Mouse (Mus musculus): ENCODE measurements around the gene Tha1.
"Not testable (repeated sequence)": the region's sequence is repeated elsewhere in the genome, so short reads cannot be mapped to it uniquely, and the experiment has no call there.

Gene Tha1

DNA sequence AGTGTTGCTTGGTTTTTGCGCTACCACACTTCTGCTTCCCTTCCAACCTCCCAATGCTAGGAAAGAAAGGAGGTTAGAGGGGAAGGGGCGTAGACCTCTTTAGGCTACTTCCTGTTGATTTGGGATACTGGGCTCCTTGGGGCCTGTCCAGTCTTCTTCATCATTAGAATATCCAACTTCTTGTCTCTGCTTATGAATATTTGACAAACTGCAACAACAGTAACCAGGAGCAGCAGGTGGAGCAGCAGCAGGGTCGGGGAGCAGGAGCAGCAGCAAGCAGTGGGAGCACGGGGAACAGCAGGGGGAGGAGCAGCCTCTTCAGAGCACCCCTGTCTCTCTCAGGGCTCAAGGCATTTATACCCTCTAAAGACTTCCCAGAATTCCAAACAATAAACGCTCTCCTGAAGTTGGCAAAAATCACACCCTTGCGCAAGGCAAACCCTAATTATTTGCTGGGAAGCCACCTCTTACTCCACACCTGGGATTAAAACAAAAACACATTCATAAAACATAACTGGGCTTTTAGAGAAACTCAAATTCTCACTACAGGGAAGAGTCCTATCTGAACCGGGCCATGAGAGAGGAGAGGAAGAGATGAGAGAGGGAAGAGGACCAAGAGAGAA, 25.6 kb downstream of the Tha1 start:
- DNase-seq: no peak

DNA sequence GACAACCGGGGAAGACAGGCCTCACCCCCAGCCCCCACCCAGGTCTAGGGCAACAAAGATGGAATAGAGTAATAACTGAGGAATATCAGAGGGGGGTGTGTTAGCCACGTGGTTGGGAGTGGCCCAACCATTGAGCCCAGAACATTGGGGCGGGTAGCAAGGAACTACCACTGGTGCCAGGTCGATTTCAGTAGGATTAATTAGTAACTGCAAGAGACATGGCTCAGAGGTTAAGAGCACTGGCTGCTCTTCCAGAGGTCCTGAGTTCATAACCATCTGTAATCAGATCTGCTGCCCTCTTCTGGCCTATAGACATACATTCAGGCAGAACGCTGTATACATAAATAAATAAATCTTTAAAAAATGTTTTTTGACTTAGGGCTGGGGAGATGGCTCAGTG, 26.6 kb downstream of the Tha1 start:
- DNase-seq: peak; percentile 80 to 84

DNA sequence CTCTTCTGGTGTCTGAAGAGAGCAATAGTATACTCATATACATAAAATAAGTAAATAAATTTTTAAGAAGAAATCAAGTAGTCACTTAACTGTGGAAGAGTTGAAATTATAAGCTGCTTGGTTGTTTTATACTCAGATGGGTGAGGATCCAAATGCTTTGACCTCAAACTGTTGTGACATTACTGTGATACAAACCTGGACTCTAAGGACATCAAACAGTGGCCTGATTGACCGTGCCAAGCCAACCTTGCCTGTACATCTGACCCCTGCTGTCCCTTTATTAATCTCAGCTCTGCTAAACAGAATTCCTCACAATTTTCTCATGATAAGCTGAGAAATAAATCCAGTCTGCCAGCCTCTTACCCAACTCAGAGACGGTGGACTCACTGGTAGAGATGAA, 27.6 kb downstream of the Tha1 start:
- no peak for DNase-seq

DNA sequence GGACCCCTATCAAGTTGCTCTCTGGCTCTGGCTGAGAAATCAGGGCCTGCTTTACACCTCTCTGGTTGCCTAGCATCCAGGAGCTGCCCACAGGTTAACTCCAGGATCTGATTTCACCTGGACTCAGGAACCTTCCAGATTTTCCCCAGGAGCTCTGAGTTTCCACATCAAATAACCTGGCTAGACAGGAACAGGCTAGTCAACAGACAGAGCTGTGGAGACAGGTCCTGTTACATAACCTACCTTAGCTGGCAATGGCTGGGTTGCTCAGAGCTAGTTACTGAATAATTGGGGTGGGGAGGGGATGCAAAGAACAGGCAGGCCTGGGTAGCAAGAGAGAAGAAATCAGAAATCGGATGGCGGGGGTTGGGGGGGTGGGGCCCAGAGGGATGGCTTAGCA, 28.3 kb downstream of the Tha1 start:
- DNase-seq: peak; percentile 69 to 89

DNA sequence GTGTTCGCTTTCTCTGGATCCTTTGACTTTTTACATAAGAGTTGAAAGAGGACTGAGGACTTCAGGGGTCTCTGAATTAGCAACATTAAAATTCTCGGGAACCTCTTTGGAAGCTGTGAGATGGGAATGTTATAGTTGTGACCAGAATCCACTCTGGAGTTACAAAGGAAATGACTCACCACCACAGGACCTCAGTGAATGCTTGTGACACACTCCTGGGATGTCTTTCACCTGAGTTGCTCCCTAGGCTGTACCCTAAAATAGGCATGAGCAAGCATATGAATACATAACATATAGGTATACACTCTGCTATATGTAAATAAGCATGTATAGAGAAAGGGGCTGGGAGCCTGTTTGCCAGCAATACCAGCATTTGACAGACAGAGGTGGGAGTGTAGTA, 29.8 kb downstream of the Tha1 start:
- DNase-seq: no peak

DNA sequence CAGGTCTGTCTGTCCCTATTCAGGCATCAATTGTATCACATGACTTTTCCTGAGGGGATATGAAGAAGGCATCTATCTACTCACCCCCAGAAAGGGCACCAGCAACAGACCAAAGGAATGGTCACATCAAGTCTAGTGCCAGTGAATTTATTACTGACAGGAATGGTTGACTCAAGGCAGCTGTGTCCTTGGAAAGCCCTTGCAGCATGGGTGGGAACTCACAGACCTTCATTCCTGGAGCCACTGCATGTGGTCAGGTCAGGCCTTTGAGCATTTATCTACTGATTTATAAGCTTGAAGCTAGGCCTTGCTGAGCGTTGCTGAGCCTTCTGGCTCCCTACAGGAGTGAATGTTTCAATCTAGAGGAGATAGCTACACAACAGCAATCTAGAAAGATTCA, 32.4 kb downstream of the Tha1 start:
- DNase-seq: no peak

DNA sequence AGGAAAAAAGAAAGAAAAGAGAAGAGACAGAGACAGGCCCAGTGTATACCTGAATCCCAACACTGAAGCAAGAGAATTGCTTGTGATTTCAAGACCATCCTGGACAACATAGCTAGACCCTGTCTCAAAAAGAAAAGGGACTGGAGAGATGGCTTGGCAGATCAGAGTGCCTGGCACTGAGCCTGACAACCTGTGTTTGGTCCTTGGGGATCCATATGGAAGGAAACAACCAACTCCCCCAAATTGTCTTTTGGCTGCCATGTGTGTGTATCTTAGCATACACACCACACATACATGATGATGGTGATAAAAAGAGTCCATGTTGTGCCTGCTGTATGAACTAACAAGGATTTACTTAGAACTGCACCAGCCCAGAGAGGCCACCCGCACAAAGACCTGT, 34.3 kb downstream of the Tha1 start:
- no peak for DNase-seq

DNA sequence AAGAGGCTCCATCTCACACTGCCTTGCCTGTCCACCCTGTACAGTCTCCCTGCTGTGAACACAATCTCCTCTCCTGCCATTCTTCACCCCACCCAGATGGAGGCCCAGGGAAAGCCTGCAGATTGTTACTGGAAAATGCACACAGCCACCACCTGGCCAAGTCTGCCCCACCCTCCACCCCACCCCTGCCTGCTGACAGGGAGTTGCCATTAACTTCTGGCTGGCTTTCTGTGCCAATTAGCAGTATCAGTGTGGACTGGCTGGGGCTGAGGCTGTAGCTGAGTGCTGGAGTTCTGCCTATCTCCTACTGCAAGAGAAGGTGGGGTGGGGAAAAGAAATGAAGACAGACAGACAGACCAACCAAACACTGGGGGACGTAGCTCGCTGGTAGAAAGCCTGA, 34.7 kb downstream of the Tha1 start:
- DNase-seq: peak in 1 of 2 experiments; percentile 54

DNA sequence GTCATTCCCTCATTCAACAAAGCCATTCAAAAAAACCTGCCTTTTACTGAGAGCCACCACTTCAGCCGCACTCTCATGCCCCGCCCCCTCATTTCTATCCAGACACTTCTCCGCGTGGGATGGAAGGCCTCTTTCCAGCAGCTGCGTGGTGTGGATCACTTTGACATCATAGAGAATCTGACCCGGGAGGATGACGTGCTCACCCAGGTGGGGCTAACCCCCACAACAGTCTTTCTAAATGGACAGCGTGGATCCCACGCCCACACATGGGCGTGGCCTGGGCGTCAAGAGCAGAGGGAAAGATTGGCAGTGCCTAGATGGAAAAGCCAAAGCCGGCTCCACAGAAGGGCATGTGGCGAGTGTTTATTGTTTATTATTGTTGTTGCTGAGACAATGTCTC, 37.0 kb downstream of the Tha1 start:
- peak in 1 of 2 experiments; percentile 58 for DNase-seq

DNA sequence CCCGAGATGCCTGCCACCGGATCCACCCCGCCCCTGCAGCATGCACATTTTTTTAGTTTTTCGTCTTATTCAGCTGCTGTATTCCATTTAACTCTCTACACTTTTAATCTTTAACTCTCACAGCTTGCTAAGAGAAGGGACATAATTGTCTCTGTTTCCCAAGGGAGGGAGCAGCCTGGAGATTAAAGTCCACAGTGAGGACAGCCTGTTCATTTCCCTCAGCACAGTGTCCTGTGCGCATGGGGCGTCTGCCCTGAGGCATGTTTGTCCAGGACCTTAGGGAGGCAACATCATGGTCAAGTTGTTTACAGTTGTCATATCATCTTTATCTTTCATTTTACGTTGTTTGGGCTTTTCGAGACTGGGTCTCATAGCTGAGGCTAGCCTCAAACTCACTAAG, 39.2 kb downstream of the Tha1 start:
- peak; percentile 81 to 85 for DNase-seq

DNA sequence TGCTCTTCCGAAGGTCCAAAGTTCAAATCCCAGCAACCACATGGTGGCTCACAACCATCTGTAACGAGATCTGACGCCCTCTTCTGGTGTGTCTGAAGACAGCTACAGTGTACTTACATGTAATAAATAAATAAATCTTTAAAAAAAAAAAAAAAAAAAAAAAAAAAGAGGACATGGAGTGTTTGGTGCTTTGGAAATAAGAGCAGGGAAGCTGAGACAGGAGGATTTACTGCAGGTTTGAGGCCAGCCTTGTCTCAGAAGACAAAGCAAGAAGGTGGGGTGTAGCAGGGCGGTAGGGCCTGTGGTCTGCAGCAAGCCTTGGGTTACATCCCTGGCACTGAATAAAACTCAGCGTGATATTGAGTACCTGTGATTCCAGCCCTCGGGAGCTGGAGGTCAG, 39.8 kb downstream of the Tha1 start:
- not testable (repeated sequence) for DNase-seq

DNA sequence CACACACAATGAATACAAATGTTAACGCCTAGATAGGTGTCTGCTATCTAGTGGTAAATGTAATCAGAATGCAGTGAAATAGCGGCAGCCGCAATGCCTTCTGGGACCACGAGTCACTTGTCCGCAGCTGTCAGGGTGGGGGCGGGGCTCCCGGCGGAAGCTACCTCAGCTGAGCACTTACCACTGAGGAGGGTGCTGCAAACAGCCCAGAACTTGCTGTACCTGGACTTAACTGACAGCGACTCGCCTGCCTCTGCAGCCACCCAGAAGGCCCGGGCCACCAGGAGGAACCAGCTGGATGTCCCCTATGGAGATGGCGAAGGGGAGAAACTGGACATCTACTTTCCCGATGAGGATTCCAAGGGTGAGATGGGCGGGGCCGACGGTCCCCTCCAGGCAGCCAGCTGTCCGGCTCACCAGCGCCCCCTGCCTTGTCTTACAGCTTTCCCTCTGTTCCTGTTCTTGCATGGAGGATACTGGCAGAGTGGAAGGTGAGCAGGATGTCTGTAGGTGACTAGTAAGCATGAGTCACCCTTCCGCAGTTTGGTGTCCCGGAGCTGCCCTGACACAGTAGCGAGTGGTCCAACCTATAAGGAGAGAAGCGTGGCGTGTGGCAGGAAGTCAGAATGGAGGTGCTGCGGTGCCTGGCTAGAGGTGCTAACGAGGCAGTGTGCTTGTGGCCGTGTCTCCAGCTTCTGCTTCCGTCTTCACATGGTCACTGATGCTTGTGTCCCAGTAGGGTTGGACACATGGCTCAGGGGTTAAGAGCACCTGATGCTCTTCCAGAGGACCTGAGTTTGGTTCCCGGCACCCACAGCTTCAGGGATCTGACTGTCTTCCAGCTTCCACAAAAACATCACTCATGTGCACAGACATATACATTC, 41.0 kb downstream of the Tha1 start:
- peak; percentile 57 to 80 for DNase-seq

DNA sequence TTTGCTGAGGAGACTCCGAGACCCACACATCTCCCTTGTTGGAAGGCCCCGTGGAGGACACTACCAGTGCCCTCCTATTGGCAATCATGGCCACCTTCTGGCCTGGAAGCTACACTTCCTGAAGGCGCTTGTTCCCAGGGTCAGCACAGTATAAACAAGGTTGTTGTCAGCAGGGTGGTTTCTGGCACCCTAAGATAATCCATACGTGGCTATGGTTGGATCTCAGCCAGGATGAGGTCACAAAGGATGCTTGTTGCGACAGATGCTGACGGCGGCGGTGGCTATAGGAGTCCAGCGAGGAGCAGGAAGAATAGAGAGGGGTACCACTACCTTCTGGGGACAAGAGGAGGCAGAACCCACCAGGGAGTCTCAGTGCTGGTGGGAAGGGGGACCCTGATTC, 42.9 kb downstream of the Tha1 start:
- no peak for DNase-seq

DNA sequence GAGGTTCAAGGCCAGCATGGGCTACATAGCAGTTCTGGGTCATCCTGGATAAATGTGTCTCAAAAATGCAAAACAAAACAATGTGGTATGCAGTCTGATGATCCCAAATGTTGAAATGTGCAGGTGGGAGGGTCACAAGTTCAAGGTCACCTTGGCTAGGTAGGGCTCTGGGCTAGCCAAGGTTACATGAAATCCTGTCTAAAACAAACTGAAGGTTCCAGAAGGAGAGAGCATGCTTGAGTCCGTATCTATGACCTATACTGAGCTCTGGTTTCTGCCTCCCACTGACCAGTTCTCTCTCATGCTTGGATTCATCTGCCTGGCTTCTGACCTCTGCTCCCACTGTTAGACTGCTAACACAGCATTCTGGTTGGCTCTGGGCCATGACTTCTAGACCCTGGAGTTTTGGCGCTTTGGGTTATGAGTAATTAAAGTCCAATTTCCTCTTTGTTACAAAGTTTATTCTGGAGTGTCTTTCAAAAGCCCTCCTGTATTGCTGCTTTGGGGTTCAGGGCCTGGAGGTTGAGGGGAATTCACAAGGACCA, 43.5 kb downstream of the Tha1 start:
- DNase-seq: peak; percentile 92 to 94

DNA sequence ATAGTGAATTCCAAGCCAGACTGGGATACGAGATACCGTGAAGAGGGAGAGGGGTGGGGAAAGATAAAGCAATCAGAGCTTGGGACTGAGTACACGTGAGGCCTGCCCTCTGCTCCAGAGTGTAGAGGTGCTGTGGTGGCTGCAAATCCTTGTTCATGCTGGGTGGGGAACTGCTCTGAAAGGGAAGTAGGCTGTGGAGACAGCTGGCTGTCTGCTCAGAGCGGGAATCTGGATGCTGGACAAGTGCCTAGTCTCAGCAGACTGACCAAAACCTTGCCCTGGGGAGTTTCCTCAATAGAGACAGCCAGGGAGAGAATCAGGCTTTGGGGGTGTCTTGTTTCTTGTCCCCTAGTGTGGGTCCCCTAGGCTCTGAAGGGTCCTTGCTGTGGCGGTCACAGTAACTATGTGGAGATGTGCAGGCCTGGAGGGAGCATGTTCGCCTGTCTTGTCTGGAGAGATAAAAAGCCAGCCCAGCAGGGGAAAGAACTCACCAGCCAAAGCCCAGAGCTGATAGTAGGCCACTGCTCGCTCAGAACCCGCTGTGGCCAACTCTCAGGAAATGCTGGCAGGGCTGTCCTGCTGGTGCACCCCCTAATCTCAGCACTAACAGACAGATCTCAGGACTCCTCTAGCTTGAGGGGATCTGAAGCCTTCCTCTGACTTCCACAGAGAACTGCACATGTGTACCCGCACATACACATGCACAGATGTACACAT, 44.2 kb downstream of the Tha1 start:
- DNase-seq: peak in 1 of 2 experiments; percentile 64

DNA sequence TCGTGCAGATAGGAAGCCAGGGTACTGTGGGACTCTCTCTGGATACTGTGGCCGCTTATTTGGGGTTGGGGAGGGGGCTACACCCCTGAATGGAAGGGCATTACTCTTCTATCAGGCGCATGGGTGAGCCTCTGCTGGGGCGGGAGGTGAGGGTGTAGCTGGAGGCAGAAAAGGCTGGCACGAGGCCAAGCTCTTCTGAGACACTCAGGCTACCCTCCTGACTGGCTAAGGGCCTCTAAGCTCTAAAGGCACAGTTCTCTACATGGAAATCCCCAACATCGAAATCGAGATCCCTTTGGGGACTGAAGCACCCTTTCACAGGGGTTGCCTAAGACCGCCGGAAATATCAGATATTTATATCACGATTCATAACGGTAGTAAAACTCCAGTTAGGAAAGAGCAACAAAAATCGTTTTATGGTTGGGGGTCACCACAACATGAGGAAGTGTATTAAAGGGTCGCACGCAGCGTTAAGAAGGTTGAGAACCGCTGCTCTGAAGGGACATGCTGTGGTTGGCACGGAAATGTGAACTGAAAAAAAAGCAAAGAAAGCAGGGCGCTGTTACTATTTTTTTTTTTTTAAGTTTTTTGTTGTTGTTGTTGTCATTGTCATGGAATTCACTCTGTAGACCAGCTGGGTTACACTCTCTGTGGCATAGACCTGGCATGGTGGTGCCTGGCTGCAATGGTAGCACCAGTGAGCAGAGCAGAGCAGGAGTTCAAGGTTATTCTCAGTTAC, 45.0 kb downstream of the Tha1 start:
- DNase-seq: no peak

DNA sequence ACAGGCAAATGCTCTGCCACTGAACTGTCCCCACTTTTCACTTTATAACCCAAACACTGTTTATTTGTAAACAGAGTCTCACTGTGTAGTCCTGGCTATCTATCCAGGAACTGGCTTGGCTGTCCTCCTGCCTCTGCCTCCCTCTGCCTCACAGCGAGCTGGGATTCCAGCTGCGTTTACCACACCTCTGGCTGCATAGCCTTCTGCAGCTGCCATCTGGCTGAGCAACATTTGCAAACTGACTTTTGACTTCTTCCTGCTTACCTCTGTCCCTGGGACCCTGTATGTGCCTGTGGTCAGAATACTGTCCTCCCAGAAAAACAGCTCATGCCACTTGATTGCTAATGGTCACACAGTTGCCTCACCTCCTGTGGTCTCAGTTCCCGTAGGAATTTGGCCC, 45.9 kb downstream of the Tha1 start:
- no peak for DNase-seq

DNA sequence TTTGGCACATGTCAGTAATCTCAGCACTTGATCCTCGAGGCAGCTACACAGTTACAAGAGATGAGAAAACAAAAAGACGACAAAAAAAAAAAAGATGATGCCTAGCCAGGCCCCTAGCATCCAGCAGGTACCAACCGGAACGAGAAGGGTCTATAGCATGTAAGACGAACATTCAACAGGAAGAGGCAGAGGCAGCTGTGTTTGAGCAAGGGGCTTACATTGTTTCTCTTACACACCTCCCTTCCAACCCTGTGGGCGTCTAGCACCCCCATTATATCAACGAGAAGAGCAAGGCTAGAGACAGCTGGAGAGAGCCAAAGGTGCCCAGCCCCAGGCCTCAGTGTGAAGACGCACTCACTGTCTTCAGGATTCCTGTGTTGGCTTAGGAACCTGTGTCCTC, 46.4 kb downstream of the Tha1 start:
- no peak for DNase-seq

DNA sequence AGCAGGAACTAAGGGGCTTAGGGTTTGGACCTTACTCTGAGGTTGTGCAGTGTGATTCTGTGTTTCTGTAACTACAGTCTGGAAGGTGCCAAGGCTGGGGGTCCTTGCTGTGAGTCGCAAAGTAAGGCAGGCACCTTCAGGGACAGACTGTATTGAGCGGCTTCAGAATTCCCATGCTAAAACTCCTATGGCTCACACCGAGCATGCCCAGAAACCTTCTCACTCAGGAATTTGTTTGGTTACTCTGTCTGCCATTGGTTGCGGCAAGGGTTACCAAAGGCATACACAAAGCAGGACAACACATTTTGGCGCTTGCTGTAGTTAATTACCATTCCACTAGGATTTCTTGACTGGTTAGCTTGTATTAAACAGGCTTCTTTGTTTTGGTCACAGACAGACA, 47.1 kb downstream of the Tha1 start:
- no peak for DNase-seq

DNA sequence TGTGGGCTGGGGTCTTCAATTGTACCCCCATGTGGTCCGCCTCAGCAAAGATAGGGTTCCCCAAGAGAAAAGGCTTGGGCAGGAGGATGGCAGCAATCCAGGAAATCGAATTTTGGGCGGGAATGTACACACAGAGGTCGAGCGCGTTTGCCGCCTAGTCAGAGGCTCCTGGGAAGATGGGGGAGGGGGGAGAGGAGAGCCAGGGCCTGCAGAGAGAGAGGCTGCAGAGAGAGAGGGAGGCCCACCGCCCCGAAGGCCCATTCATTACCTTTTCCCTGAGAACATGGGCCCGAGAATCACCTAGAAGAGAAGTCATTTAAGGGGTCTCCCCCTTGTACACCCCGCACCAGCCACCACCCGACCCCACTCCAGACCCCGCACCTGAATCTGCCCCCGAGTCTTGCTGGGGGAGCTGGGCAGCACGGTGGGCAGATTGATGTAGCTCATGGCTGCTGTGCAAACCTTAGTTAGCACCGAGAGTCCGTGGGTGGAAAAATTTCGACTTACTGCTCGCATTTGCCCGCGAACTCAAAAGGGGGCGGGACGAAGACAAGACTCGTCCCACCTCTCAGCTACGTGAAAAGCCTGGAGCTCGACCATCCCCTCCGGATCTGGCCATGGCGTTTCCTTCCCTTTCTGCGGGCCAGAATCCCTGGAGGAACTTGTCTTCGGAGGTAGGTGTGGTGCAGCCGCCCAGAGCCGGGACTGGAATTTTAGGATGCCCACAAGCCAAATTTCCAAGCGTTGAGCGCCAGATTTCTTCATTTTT, 47.8 kb downstream of the Tha1 start, which contains the start of the genes Afmid and Tk1:
Gene Afmid (plus strand): TSS at position 592 of the 769 bp plus-strand sequence.
Gene Tk1 (minus strand): TSS at position 760 of the 769 bp plus-strand sequence.
- peak; percentile 82 to 85 for DNase-seq

DNA sequence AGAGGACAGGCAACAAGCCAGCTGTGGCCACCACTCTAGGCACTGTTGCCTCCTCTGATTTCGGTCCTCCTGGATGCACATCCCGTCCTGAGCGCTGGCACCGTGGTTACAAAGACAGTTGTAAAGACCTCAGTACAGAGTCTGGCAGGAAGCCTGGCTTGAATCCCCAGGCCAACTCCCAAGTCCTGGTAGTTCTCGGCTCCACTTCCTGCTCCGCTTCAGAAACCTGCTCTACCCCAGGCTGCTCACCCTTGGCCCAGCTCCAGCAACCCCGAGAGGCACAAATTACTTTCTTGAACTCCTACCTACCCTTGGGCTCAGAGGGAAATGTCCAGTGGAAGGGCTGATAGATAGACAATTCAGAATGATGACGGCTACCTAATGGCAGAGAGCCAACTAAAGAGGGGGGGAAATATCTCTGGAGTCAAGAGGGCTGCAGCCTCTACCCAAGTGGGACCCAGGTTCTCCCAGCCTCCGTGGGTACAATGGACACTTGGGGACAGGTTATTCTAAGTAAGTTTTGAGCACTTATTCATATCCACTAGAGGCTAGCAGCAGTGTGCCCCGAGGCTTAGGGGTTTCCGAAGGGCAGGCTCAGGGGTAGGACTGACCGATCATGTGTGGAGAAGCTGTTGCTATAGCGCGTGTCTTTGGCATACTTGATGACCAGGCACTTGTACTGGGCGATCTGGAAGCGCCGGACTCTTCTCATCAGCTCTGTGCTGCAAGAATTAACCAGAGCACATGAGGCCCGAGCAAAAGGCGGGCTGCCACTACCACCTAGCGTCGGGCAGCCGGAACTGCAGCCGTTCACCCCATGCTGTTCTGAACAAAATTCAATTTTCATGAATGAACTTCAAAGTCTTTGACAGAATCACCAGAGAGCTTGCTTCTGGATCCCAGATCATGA, 49.0 kb downstream of the Tha1 start:
- DNase-seq: peak; percentile 78 to 85
